Mouse (Mus musculus): ENCODE measurements at regions not wholly inside any gene's neighbourhood (a gene's known extent, or its start where the extent isn't known, plus 50 kb on each side); places are given as distances from the start of the nearest gene placed in this dataset.

GRCm38 (mm10) chr12:25891391-25892167, 523.5 kb downstream of the Rnf144a start:
- DNase-seq, result no peak

- DNase-seq, result no peak
These were observed 524.3 kb downstream of the Rnf144a start for GRCm38 (mm10) chr12:25890722-25891121.

GRCm38 (mm10) chr12:25883771-25884171, 531.3 kb downstream of the Rnf144a start:
- no peak for DNase-seq

GRCm38 (mm10) chr12:25871816-25872215, 543.2 kb downstream of the Rnf144a start:
- no peak for DNase-seq

GRCm38 (mm10) chr12:25871001-25871461, 544.0 kb downstream of the Rnf144a start:
- DNase-seq, result peak; percentile 60

- DNase-seq, result no peak
These were observed 545.2 kb downstream of the Rnf144a start for GRCm38 (mm10) chr12:25869846-25870245.

- DNase-seq, result no peak
These were observed 550.0 kb downstream of the Rnf144a start for GRCm38 (mm10) chr12:25865063-25865462.

- DNase-seq, result no peak
These were observed 550.8 kb downstream of the Rnf144a start for GRCm38 (mm10) chr12:25864113-25864852.

GRCm38 (mm10) chr12:25861100-25861499, 554.0 kb downstream of the Rnf144a start:
- no peak for DNase-seq

GRCm38 (mm10) chr12:25858397-25858796, 556.7 kb downstream of the Rnf144a start:
- no peak for DNase-seq

GRCm38 (mm10) chr12:25830057-25830456, 585.0 kb downstream of the Rnf144a start:
- DNase-seq, result no peak

GRCm38 (mm10) chr12:25827961-25828360, 587.1 kb downstream of the Rnf144a start:
- no peak for DNase-seq

GRCm38 (mm10) chr12:25826928-25827327, 588.1 kb downstream of the Rnf144a start:
- DNase-seq, result no peak

GRCm38 (mm10) chr12:25826451-25826850, 588.6 kb downstream of the Rnf144a start:
- DNase-seq, result no peak

GRCm38 (mm10) chr12:25816248-25816647, 598.8 kb downstream of the Rnf144a start:
- no peak for DNase-seq

- DNase-seq, result no peak
These were observed 620.0 kb downstream of the Rnf144a start for GRCm38 (mm10) chr12:25795092-25795491.

- no peak for DNase-seq
These were observed 620.5 kb downstream of the Rnf144a start for GRCm38 (mm10) chr12:25794571-25794970.

GRCm38 (mm10) chr12:25792571-25793075, 622.4 kb downstream of the Rnf144a start:
- DNase-seq, result no peak

GRCm38 (mm10) chr12:25790956-25791355, 624.1 kb downstream of the Rnf144a start:
- no peak for DNase-seq

GRCm38 (mm10) chr12:25785646-25786606, 629.1 kb downstream of the Rnf144a start:
- no peak for DNase-seq

- no peak for DNase-seq
These were observed 630.7 kb downstream of the Rnf144a start for GRCm38 (mm10) chr12:25784401-25784800.

- no peak for DNase-seq
These were observed 631.9 kb downstream of the Rnf144a start for GRCm38 (mm10) chr12:25782972-25783717.
